Mouse (Mus musculus): ENCODE results near the gene Sry. TPM values are rescaled to one million over a fixed set of nuclear protein-coding genes. Genes with fewer than 3 reads are reported as not detected.

The Sry gene
- not detected for total RNA-seq (2022)

DNA sequence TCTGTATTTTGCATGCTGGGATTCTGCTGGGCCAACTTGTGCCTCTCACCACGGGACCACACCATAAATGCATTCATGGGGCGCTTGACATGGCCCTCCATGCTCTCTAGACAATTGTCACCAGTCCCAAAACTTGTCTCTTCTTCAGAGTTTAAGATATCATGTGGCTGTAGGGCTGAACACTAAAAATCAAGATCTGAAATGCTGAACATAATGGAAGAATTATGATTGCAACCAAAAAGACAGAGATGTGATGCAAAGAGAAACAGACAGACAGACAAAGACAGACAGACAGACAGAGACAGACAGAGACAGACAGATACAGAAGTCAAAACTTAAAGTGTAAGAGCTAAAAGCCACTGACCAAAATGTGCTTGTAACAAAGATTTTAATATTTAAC, at the start of gene Sry:
Sry (minus strand) TSS at position 101 of the 400 bp plus-strand sequence.
- no peak for DNase-seq (ENCODE audit: low spot score in 2 of 2)

Other genes with a start within 250 kb of the Sry start
- not detected for gene H2al2c, start 64.6 kb downstream of the Sry start, total RNA-seq (2022)
- gene H2al2b, start 57.0 kb upstream of the Sry start, total RNA-seq (2022) = not detected
- gene Gm4064, start 132.5 kb upstream of the Sry start, total RNA-seq (2022) = not detected
- gene Rbmy, start 167.0 kb upstream of the Sry start, total RNA-seq (2022) = not detected
- gene Gm10256, start 167.0 kb upstream of the Sry start, total RNA-seq (2022) = not detected
- not detected for gene Gm10352, start 237.3 kb upstream of the Sry start, total RNA-seq (2022)

Data from left cerebral cortex, adult 8-10 months (tissue).